Mouse (Mus musculus) megakaryocyte, embryonic 14.5 days (primary cell): ENCODE data around the gene Rptor.

Experiments used
- FLI1 ChIP-seq: IDR thresholded peaks from 2 replicates; pipeline ENCODE4 v1.6.1; 2012; ENCODE audit warnings: low read length, inconsistent platforms, mixed read lengths
- GATA1 ChIP-seq: IDR thresholded peaks from 3 replicates; pipeline ENCODE4 v1.6.1; 2012; ENCODE audit warnings: mixed read lengths, low read length, inconsistent platforms, borderline replicate concordance

DNA sequence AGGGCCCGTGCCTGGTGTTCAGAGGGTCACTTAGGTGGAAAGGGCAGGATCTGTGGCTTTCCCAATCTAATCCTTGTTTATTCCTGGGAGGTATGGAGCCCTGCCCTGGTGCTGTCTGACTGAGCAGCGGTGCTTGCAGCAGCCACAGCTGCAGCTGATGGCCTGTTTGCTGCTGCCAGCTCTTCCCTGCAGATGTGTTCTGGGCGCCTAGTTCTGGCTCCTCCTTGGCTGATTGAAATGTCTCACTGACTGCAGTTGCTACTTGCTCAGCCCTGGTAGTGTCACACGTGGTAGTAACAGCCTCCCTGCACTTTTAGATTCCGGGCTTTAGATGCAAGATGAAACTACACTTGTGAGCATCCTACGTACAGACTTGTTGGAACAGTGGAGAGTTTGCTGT, 264.1 kb downstream of the Rptor start:
- TF ChIP-seq FLI1 (no peak), GATA1 (no peak)
